Mouse (Mus musculus) heart, adult 11 months (tissue): ENCODE results near the gene Slc38a2.

Experiments
- DNase-seq: peaks from one replicate; pipeline ENCODE4 v3.0.0; 2022

Slc38a2 gene

DNA sequence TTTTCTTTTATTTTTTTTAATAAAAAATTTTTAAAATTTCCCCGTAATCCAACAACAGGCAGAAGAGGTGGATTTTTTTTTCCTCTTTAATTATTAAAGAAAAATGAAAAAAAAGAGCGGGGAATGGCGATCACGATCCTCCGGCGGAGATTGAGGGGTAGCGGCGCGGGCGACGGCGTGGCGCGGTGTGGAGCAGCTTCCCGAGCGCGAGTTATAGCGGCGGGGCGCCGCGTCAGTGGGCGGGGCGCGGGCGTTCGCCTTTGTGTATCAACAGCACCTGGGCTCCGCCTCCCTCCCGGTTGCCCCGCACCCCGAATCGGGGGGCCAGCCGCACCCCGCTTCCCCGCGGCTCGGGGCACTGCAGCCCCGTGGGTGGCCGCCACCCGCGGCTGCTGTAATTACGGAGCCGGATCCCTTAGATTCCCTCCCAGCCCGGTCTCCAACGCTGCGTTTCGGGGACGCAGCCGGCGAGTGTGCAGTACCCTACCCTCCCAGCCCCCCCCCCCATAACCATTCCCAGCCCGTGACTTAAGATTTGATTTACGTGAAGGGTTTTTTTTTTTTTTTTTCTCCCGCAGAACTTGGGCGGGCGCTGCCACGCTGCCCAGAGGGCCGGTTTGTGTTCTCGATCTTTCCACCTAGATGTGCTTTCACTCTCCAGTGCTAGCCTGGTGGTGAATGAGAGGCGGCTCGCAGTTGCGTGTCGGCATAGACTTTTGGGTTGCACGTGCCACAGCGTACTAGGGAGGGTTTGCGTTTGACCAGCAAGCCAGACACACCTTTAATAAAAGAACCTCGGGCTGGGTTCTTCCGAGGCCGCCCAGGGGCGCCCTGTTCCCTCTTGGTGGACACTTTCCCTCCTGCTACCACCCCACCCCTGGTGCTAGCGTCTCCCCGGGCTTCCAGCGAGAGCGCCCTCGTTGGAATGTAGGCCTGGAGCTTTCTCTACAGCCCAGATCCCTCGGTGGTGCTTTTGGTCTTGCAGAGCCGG is at the start of gene Slc38a2:
Gene Slc38a2, minus strand, starts transcription at position 210 of the 991 bp plus-strand sequence.
- peak; percentile 99 for DNase-seq

DNA sequence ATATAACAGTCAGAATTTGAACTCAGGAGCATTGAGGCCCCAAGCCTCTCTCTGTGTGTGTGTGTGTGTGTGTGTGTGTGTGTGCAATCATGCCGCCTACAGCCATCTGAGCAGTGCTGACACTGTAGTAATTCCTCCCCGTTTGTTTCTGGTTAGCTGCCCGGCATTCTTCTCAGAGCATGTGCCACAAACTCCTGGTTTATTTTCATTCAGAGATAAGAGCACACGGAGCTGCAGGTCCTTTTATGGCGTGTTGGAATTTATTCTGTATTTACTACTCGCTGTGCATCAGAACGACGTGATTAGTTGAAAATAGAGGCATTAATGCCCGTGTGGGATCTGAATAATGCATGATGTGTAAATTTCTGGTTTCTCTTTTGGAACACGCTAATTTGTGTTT is 49.6 kb upstream of the Slc38a2 start:
- DNase-seq, result peak; percentile 96

DNA sequence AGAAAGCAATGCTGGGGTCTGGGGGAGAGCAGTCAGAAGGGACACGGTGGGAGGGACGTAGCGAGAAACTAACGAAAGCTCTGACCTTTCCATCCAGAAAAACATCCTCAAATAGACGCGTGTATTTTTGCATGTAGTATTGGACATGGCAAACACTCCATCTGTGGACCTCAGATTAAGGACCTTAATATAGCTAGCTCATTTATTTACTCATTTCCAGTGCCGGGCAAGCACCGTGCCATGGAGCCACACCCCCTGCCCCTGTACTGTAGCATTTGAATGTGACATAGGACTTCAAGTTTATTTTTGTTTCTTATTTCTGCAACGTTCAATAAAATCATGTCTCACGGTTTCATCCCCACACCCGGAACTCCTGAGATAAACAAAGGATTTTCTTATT is 48.0 kb upstream of the Slc38a2 start:
- DNase-seq, result peak; percentile 66

DNA sequence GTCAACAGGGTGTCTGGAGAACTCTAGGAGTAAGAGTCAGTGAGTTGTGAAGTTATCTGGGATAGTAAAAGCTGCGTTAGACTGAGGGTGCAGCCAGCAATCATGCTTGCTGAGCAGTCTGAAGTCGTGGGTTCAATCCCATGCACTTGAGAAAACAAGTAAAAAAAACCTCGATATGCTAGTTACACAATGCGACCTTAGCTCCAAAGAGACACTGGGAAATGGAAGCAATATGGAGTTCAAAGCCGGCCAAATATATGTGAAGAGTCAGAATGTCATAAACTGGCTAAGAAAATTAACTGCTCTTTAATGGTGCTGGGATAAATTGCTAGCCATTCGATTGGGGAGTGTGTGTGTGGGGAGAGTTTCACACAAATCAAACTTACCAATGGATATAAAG is 47.5 kb upstream of the Slc38a2 start:
- DNase-seq, result no peak

DNA sequence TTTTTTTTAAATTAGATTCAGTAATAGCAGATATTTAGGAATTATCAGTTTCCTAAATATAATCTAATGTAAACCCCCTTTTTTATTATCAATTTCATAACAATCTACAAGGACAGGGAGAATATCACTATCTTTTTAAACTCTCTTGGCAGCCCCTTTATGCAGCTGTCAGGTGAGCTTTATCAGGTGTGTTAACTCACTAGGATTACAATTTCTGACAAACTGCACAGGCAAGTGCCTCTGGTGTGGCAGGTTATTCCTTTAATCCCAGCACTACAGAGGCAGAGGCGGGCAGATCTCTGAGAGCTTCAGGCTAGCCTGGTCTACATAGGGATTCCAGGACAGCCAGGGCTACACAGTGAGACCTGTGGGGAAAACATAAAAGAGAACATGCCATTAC is 45.8 kb upstream of the Slc38a2 start:
- DNase-seq, result peak; percentile 63

DNA sequence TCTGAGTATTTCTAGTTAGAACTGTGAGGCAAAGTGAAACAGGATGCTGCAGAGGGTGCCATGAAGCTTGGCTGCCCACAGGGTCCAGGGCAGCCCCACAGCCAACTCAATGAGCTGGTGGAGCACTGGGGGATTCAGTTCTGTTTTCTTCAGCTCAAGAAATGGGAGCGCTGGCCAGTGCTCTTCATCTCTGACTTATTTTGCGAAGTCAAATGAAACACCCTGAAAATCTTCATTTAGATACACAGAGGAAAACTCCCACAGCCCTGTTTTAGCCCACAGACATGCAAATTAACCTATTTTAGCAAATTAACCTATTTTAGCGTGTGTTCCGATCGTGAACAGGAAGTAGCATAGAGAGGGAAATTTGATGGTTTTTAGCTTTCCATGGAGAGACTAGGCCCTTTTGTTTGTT is 45.4 kb upstream of the Slc38a2 start:
- peak; percentile 68 for DNase-seq

DNA sequence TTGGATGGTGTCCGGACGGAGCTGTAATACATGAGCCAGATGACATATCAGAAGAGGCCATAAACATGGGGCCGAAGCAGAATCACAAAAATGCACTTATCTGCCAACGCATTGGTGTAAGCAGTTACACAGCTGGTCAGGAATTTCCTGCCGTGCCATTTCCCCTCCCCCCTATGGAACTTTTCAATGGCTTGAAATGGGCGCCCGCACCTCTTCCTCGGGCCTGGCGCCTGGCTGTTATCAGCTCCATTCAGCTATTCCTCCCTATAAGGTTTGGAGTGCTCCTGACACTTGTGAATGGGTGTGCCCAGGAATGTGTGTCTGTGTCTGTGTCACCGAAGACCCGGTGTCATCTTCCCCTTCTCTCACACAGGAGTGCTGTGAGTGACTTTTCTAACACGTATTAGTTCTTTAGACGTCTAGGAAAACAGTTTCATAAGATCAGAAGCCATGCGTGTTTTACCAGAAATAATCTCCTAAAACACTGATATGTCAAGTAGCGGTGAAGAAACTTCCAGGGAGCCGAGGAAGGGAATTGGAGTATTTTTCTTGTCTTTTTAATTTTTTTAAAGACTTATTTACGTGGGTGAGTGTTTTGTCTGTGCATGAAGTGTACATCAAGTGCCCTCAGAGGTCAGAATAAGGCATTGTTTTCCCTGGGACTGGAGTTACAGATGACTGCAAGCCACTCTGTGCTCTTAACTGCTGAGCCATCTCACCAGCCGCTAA is 44.8 kb upstream of the Slc38a2 start:
- peak; percentile 95 for DNase-seq

DNA sequence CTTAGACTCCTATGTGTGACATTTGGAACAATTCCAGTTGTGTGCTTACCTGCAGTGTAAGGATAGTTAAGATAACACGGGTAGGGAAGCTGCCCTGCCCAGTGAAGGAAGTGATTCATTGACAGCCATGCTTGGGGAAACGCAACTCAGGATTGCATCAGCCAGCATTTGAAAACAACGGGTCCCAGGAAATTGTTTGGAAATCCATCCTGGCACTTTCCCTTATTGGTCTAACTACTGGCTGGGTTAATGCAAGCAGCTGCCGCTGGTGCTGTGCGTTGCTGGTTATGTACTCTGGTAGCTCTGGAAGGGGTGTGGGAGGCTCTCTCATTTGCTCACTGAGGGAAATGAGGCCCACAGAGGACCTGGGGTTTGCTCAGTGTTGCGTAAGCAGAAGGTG is 43.7 kb upstream of the Slc38a2 start:
- DNase-seq, result peak; percentile 93

DNA sequence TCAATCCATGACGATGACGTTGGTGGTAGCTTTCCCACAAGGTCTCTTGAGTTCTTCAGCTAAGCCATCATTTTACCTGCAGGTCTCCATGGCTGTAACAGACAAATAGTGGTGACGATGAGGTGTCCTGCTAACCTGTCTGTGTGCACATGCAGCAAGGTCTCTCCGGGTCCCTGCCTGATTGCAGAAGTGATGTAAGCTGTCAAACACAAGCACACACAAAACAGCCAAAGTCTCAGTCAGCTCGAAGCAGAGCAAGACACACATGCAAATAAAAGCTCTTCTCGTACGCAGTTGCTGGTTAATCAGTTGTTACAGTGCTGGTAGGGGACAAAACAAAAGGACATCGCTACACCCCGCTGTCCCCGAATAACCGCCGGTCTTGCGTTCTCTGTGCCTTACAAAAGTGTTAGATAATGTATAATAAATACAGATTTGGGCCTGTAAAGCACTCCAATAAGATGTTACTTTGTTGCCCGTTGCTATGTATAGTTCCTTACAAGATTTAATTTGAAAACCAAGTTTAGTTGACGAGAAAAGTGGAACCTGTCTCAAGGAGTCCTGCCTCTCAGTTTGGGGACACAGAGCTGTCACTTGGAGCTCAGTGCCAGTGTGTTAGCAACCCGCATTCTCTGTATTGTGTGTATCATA is 43.2 kb upstream of the Slc38a2 start:
- DNase-seq, result no peak

DNA sequence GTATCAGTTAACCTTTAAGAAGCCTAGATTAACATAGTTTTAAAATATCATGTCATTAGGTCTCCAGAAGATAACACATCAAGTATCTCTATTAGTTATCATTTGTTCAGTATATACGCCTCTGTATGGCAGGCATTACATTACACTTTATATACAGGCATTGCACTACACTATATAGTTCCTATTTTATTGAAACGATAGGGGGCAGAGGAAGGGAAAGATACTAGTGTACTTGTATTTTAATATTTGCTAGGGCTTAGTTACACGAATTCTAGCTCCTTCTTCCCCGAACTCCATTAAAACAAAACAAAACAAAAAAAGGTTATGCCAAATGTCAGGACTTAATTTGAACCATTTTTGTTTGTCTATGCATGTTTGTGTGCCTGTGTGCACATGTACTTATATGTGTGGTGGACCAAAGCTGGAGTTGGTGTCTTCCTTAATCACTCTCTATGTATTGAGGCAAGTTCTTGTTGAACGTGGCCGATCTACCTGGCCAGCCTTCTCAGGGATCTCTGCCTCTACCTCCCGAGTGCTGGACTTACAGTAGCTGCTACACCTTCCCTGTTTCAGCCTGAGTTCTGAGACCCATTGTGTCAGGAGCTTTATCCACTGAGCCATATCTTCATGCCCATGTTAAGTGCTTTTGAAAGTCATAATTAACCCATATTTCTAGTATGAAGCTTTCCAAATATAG is 41.5 kb upstream of the Slc38a2 start:
- DNase-seq, result peak; percentile 80

DNA sequence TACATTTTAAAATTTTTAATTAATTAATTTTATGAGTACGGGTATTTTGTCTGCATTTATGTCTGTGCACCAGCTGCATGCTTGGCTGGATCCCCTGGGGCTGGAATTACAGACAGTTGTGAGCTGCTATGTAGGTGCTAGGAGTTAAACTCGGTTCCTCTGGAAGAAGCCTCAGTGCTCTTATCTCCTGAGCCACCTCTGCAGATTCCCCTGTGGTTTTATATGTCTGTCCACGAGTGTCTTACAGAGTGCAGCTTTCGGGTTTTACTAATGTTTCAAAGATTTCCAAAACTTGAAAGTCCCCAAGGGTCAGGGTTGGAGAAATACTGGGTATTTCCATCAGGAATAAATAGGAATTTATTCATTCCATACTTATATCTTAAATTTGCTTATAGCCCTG is 40.6 kb upstream of the Slc38a2 start:
- DNase-seq, result no peak

DNA sequence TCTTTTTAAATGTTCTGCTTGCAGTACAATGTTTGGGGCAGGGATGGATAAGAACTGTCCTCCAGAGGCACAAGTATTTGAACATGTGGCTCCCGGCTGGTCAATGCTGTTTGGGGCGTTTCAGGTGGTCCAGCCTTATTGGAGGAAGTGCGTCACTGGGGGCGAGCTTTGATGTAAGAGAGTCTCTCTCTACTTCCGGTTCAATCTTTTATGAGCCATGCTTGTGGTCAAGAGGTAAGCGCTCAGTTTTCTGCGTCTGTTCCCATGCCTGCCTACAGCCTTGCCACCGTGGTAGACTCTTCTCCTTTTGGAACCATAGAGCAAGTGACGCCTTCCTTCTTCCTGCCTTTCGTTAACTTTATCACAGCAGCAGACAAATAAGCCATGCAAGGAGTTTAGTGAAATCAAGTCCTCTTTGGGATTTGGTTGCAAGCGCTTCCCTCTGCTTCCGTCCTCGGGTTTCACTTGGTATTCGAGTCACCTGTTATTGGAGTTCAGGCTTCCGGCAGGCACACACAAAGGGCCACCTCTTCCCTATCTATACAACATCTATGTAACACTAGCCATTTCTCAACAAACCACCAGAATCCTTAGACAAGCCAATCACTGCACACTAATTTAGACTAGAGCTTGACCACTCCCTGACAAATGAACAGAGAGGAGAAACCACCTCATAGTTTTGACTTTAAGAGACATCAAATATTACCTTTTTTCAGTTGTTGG is 37.3 kb upstream of the Slc38a2 start:
- peak; percentile 80 for DNase-seq

DNA sequence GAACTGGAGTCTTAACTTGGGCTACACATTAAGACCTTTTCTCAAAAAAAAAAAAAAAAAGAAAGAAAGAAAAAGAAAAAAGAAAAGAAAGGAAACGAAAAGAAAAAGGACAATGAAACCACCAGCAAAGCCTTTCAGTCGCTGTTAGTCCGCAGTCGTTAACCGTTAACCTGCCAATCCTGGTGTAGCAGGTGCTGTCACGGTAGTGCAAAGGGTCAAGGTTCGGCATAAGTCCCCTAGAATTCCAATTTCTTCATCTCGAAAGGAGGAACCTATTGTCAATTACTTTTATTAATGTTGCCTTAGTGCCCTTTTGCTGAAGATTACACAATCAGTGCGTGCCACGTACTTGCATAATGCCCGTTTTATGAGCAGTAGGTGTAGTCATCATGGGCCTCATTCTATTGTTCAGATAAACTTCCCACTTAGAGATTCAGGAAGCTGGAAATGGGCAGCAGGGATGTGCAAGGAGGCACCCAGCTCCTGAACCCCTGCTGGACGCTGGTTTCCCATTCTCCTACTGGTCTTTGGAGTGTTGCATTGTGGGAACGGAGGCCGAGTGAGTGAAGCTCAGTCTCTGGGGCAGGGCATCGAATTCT is 36.1 kb upstream of the Slc38a2 start:
- DNase-seq, result no peak

DNA sequence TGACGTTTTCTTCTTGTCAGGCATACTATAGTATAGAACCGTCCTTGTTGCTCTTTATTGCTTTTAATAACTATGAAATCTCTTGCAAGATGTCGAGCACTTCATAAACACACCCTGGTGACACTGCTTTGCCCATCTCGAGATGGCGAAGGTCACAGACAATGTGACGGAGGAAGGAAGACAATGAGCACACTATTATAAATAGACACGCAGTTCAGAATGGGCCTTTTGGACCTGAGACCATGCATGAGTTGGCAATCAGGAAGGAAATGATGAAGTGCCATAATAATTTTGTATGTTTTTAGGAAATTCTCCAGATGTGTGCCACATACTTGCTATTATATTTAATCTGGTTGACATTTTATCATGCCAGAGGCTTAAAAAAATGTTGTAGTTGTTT is 34.9 kb upstream of the Slc38a2 start:
- no peak for DNase-seq

DNA sequence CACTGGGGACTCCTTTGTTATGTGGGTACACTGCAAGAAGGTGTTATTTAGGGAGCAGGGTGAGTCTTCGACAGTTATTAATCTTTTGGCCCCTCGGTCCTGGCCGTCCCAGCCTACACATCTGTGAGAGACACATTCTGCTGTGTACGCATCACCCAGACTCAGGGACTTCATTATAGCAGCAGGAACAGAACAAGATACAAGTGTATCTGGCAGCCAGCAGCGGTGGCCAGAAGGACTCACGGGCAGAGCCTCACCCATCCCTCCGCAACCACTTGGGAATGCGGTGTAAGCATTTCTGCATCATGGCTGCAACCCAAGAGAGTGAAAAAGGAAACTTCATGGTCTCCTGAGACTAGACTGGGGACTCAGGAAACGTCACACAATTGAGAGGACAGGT is 30.9 kb upstream of the Slc38a2 start:
- DNase-seq, result no peak

DNA sequence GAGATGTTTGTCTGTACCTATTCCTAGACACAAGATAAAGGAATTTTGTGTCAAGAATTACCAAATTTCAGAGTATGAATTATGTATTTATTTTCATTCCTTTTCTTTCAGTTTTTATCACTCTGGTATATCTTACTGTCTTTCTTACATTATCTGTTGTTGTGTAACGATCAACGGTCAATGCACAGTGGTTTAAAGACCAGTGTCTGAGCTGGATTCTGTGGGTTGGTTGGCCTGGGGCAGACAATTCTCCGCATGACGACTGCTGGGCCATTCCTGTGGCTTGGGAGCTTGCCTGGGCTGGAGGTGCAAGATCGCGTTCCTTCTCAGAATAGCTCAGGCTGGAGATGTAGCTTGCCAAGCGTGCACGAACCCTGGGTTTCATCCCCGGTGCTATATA is 30.3 kb upstream of the Slc38a2 start:
- DNase-seq, result peak; percentile 95

DNA sequence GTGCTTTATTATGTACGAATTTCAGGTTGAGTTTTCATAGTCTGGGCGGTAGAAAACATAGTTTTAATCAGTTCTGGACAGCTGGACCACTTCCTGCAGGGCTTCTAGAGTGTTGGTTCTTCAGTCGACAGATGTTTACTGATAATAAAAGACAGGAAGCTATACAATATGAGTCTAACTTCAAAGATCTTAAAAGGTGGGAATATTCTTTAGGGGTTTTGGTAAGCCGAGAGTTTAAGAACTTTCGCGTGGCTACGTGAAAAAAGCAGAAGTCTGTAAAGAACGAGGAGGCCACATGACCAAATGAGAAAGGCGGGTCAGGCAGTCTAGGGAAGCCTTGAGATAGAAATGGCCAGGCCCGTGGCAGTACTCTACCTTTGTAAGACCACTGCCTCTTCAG is 29.5 kb upstream of the Slc38a2 start:
- DNase-seq, result peak; percentile 78

DNA sequence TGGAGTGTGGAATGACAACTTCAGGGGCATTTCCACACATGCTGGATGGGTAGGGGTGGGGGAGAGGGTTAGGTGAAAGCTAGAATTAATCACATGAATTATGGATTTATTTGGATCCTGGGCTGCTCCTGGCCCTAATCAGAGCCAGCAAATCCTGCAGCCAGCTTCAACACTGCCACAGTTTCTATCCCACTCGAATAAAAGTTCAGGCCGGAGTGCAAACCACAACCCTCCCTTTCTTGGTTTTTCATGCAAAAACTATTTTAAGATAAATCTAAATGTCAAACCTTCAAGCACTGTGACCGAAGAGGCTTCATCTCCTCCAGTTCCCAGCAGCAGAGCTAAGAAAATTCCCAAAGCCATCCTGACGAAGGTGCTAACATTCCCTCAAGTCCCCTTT is 28.8 kb upstream of the Slc38a2 start:
- DNase-seq, result peak; percentile 37

DNA sequence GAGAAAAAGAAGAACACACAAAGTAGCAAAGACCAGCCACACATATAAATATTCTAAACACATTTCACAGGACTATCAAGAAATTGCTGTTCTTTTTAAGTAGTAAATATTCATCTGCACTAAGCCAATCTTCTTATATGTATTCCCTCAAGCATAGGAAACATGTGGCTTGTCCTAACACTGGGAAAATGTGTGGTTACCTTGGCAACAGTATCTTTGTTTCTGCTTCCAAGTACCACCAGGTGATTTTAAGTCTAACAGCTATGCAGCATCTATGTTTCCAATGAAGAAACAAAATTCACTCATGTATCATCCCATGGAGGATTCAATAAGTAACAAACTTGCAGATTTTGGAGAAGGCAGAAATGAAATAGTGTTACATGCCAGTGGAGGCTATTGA is 25.0 kb upstream of the Slc38a2 start:
- DNase-seq, result no peak

DNA sequence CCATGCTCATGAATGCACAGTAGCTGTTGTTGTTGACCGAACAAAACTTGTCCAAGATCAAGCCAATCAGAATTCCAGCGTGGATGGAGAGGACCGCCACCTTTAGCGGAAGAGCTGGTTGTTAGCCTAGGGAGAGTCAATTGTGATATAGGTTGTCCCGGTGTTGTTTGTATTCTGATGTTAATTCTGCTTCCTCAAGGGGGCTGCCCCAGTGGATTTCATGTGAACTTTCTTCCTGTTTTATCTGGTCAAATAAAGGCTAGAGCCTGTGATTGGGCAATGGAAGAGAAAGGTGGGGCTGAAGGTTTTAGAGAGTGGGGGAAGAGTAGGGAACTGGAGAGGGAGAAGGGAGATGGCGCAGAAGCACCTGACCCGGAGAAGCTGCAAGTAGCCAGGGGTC is 22.7 kb upstream of the Slc38a2 start:
- DNase-seq, result no peak

DNA sequence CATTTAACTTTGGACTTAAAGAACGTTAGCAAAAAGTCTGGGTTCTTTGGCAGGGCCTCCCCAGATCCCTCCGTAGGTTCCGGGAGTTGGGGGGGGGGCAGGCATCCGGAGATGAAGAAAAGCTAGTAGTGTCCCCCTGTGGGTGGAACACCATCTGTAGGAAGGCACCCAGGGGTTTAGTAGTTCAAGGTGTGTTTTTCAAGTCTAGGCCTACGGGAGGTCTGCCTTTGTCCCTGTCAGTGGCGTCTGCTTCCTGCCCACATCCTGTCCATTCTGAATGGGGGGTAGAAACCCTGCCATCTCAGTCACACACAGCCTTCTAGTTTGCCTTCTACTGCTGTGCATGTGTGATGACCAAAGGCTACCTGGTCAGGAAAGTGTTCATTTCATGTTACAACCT is 20.6 kb upstream of the Slc38a2 start:
- no peak for DNase-seq

DNA sequence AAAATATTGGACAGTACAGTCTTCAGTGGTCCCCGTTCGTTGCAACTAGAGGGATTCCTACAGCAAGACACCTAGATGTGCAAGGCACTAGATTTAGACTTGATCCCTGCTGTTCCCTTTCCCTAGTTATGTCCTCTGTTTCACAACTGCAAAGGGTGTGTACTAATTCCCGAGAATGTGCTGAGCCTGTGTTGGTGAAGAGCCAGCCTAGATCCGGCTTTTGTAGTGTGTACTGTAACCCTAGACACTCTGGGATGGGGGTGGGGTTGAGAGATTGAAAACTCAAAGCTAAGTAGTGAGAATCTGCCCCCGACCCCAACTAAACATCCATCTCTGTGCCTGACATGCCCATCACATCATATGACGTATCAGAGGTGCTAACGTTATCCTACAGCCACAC is 18.9 kb upstream of the Slc38a2 start:
- no peak for DNase-seq
